Mouse (Mus musculus) liver, adult 2 months (tissue): ENCODE data around the gene Arl5b. TPM values are rescaled to one million over a fixed set of nuclear protein-coding genes. Genes with fewer than 3 reads are reported as not detected.

Experiments used
- DNase-seq: peaks from one replicate; pipeline ENCODE4 v3.0.0-alpha.2; 2011; ENCODE audit warnings: low read depth, low spot score; ENCODE audit errors: extremely low read depth
- H3K27ac ChIP-seq: fragments of 200-500 bp; replicated peaks from 2 replicates; pipeline ENCODE4 v1.5.1; 2012; ENCODE audit warnings: low read depth, mild to moderate bottlenecking, control low read depth, inconsistent platforms, low read length; ENCODE audit not compliant: insufficient read depth
- H3K27me3 ChIP-seq: fragments of 200-500 bp; 2 replicates; pipeline ENCODE4 v1.6.1; 2012; ENCODE audit warnings: mild to moderate bottlenecking, moderate library complexity, low read length, inconsistent platforms; ENCODE audit not compliant: control insufficient read depth, insufficient read depth
- H3K36me3 ChIP-seq: fragments of 200-500 bp; 2 replicates; pipeline ENCODE4 v1.6.1; 2012; ENCODE audit warnings: low read length, inconsistent platforms; ENCODE audit not compliant: control insufficient read depth, insufficient read depth
- H3K4me1 ChIP-seq: fragments of 200-500 bp; 2 replicates; pipeline ENCODE4 v1.6.1; 2011; ENCODE audit warnings: low read length; ENCODE audit not compliant: control insufficient read depth, insufficient read depth
- H3K4me3 ChIP-seq: fragments of 200-500 bp; 2 replicates; pipeline ENCODE4 v1.5.1; 2011; ENCODE audit warnings: low read depth, mild to moderate bottlenecking, control low read depth, low read length, moderate library complexity; ENCODE audit not compliant: insufficient read depth
- H3K79me2 ChIP-seq: fragments of 200-500 bp; 2 replicates; pipeline ENCODE4 v1.6.1; 2012; ENCODE audit warnings: inconsistent platforms, mild to moderate bottlenecking, low read length, moderate library complexity; ENCODE audit not compliant: control insufficient read depth, insufficient read depth
- H3K9ac ChIP-seq: fragments of 200-500 bp; 2 replicates; pipeline ENCODE4 v1.6.1; 2012; ENCODE audit warnings: low read depth, mild to moderate bottlenecking, control low read depth, inconsistent platforms, low read length
- CTCF ChIP-seq: fragments of 200-500 bp; IDR thresholded peaks from 2 replicates; pipeline ENCODE4 v1.5.1; 2011; ENCODE audit warnings: low read depth, low read length, control low read depth
- POLR2A ChIP-seq: fragments of 200-500 bp; IDR thresholded peaks from 2 replicates; pipeline ENCODE4 v1.6.1; 2011; ENCODE audit warnings: low read length, control low read depth; ENCODE audit not compliant: insufficient read depth; ENCODE audit errors: extremely low read depth
- WGBS: fragments of 180-500 bp; shearing (Covaris S2); methylation state at CpG from one replicate; pipeline ENCODE4 v1.1.7; 2018; 5-methylcytosine and 5-hydroxymethylcytosine counted together
- polyA plus RNA-seq: library from polyadenylated mRNA; depleted of rRNA; stranded (reverse); fragments of >200 nt; gene quantifications from 2 replicates; pipeline ENCODE4 v1.2.3, GENCODE M21; 2012
- total RNA-seq: library from RNA; depleted of rRNA; stranded (reverse); fragments of >200 nt; gene quantifications from 2 replicates; pipeline ENCODE4 v1.2.3, GENCODE M21; 2014

Arl5b gene
- total and polyA plus RNA-seq, 2 experiments, result 4.9 to 44.4 TPM

DNA sequence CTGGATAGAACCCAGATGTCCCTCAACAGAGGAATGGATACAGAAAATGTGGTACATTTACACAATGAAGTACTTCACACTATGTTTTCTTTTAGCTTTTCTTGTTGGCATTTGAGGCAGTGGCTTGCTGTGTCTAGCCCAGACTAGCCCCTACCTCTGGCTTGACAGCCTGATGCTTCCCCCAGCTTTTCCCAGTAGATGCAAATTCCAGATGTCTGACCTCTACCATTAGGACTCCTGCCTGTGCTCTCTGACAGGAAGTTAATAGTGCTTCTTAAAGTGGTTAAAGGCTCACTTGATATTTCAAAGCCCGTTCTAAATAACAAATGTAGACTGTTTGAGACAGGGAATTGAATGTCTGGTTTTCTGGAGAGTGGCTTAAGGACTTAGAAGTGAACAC, 14.6 kb downstream of the Arl5b start:
- WGBS, result 70% methylated on average over 1 of the region's 1 CpGs
- no peak for DNase-seq
- H3K4me3 ChIP-seq, result no peak overlapping the region
- H3K4me1 ChIP-seq, result peaks cover 31% of the 10 kb centered on the region
- H3K79me2 ChIP-seq, result peaks cover 27% of the 10 kb centered on the region; the same call in 1 of the 2 replicates
- H3K36me3 ChIP-seq, result peaks cover 4% of the 10 kb centered on the region; the same call in 1 of the 2 replicates
- peak overlapping the region; percentile 44; the same call in 1 of the 2 replicates for H3K27ac ChIP-seq
- H3K27me3 ChIP-seq, result no peaks in the 10 kb centered on the region
- TF ChIP-seq POLR2A (no peak), CTCF (no peak)
- H3K9ac ChIP-seq, result no peak overlapping the region

DNA sequence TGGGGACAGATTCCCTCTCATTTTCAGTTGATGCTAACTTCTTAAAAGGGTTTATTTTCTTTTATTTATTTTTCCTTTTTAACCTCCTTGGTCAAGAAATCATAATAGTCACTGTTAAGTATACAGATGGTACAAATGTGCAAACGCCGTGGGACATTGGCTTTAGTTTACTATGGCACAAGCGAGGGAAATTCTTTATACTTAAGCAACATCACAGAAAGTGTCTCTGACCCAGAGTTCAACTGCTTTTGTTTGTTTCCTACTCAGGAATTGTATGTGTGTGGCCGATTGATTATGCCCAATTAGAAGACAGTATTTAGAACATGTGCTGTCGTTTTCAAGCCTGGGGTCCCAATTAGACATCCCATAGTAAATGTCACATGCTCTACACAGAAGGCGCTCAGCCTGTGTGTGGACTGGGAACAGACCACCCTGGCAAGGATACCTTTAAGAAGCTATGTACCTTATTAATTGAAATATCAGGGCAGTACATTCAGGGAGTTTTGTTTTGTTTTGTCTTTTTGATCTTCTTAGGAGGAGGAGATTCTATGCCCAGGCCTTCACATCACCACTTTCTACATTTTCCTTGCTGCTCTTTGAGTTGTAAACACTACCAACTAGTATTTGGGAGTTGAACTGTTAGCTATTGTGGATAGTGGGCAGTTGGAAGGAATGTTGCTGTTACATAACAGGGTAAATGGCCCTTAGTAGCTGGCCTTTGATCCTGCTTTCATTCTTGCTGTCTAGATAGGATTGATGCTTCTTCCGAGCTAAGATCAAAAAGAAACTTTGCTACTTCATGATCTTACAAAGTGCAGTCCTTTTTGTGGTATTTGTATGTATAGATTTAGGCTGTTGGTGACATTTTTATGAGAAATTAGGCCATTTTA, 15.4 kb downstream of the Arl5b start:
- peak overlapping the region; percentile 100 for H3K27ac ChIP-seq
- DNase-seq, result peak; percentile 90
- H3K79me2 ChIP-seq, result peaks cover 27% of the 10 kb centered on the region; the same call in 1 of the 2 replicates
- peaks cover 31% of the 10 kb centered on the region for H3K4me1 ChIP-seq
- WGBS, result 26% methylated on average over 7 of the region's 7 CpGs
- TF ChIP-seq POLR2A, result no peak
- TF ChIP-seq CTCF, result no peak
- 0 out of 2 replicates have a peak, but pooled peaks cover 2% of the 10 kb centered on the region for H3K36me3 ChIP-seq
- no peak overlapping the region for H3K4me3 ChIP-seq
- H3K27me3 ChIP-seq, result no peaks in the 10 kb centered on the region
- H3K9ac ChIP-seq, result peak overlapping the region; percentile 49

DNA sequence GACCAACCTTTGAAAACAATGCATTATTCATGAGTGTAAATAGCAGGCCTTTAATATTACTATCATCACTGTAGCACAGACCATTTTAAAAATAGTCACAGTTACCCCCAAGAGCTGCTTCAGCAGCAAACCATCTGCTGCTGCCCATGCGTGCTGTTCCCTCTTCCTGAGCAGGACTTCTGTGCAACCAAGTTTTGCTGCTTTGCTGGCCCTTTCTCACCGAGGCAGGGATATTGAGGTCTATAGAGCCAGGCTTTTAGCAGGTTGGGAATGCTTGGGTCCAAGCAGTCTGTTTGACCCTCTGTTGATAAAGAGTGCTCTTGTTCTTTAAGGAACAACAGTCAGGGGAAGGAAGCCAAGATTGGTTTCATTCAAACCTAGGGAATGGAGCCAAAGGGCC, 16.3 kb downstream of the Arl5b start:
- Histone ChIP-seq H3K27ac (peak overlapping the region; percentile 42), H3K36me3 (peaks cover 4% of the 10 kb centered on the region; the same call in 1 of the 2 replicates), H3K4me3 (no peak overlapping the region), H3K4me1 (peaks cover 36% of the 10 kb centered on the region), H3K27me3 (no peaks in the 10 kb centered on the region), H3K79me2 (peaks cover 24% of the 10 kb centered on the region; the same call in 1 of the 2 replicates), H3K9ac (no peak overlapping the region)
- WGBS, result 72% methylated on average over 2 of the region's 2 CpGs
- no peak for DNase-seq
- TF ChIP-seq POLR2A, result no peak
- no peak for TF ChIP-seq CTCF

DNA sequence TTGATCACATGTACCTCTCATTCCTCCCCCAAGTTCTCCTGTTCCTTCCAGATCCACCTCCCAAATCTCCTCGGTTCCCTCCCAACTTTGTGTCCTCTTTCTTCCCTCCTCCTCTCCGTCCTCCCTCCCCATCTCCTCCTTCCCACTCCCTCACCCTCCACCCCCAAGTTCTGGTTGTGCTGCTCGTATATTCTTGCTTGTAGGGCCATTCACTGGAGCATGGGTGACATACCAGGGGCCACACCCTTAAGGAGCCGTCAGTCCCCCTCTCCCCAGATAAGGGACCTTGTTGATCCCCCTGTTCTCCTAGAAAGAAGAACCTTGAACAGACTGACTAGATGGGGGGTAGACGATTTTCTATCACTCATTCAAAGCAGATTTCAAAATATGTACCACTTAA, 17.9 kb downstream of the Arl5b start:
- Histone ChIP-seq H3K27ac (peak overlapping the region; percentile 20; the same call in 1 of the 2 replicates), H3K36me3 (peaks cover 10% of the 10 kb centered on the region), H3K27me3 (no peaks in the 10 kb centered on the region), H3K79me2 (peaks cover 19% of the 10 kb centered on the region; the same call in 1 of the 2 replicates), H3K9ac (no peak overlapping the region), H3K4me1 (peaks cover 35% of the 10 kb centered on the region), H3K4me3 (no peak overlapping the region)
- TF ChIP-seq POLR2A, result no peak
- TF ChIP-seq CTCF, result no peak
- no peak for DNase-seq
- 75% methylated on average over 5 of the region's 5 CpGs for WGBS

DNA sequence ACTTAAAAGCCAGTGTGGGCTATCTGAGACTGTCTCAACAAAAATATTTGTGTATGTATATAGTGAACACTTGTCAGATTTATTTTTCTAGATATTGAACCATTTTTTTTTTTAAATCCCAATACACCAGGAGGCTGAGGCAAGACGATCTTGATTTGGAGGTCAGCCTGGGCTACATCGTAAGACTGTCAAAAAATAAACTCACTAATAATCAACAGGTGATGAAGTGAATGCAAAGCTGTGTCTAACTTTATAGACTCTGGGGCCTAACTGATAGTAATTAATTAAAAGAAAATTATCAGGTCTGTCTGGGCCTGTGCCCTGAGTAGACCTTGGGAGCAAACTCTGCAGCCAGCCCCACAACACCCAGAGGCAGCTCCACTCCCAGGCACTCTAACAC, 34.5 kb downstream of the Arl5b start:
- Histone ChIP-seq H3K9ac (no peak overlapping the region), H3K27me3 (no peaks in the 10 kb centered on the region), H3K4me3 (no peak overlapping the region), H3K79me2 (no peaks in the 10 kb centered on the region), H3K36me3 (peaks cover 20% of the 10 kb centered on the region), H3K4me1 (no peaks in the 10 kb centered on the region), H3K27ac (no peak overlapping the region)
- 95% methylated on average over 2 of the region's 2 CpGs for WGBS
- no peak for TF ChIP-seq CTCF
- no peak for TF ChIP-seq POLR2A
- no peak for DNase-seq

DNA sequence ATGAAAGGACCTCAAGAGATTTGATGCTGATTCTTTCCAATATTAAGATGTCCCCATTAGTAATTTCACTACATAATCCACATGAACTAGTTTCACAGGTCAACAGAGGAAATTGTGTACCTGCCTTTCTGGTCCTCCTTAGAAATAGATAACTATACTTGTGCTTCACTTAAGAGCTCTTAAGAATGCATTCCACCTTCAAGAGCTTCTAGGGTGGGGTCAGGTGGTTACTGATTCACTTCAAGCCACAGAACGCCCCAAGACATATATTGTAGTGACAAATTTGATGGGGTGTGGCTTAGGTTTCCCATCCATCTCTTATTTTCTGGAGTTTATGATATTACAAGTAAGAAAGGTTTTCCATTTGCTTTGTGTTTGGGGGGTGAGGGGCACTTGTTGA, 38.1 kb downstream of the Arl5b start:
- WGBS, result 81% methylated on average over 1 of the region's 1 CpGs
- H3K36me3 ChIP-seq, result 0 out of 2 replicates have a peak, but pooled peaks cover 1% of the 10 kb centered on the region
- H3K27me3 ChIP-seq, result no peaks in the 10 kb centered on the region
- no peaks in the 10 kb centered on the region for H3K79me2 ChIP-seq
- DNase-seq, result no peak
- TF ChIP-seq POLR2A, result no peak
- no peak for TF ChIP-seq CTCF
- H3K27ac ChIP-seq, result no peak overlapping the region
- no peak overlapping the region for H3K4me3 ChIP-seq
- H3K9ac ChIP-seq, result no peak overlapping the region
- H3K4me1 ChIP-seq, result no peaks in the 10 kb centered on the region
